Mouse (Mus musculus) lung, postnatal 0 days (tissue): Measurements from ENCODE around the gene Calhm2. TPM values are rescaled to one million over a fixed set of nuclear protein-coding genes. Genes with fewer than 3 reads are reported as not detected.

Experiments
- ATAC-seq: fragments of 200-750 bp; cut with Nextera tagmentation; 2 replicates; pipeline ENCODE4 v1.8.0; 2017; ENCODE audit warnings: moderate library complexity
- DNase-seq: peaks from one replicate; pipeline ENCODE4 v3.0.0-alpha.2; 2016; ENCODE audit warnings: low spot score
- H3K27ac ChIP-seq: fragments of 300-500 bp; sonication (generic); 2 replicates; pipeline ENCODE4 v1.5.1; 2014; ENCODE audit warnings: antibody characterized with exemption, mild to moderate bottlenecking, low read length, mixed read lengths
- H3K27me3 ChIP-seq: fragments of 300-500 bp; sonication (generic); replicated peaks from 2 replicates; pipeline ENCODE4 v1.6.1; 2014; ENCODE audit warnings: low read length, mixed read lengths; ENCODE audit not compliant: insufficient read depth
- H3K36me3 ChIP-seq: fragments of 300-500 bp; sonication (generic); 2 replicates; pipeline ENCODE4 v1.6.1; 2014; ENCODE audit warnings: low read length, mixed read lengths; ENCODE audit not compliant: insufficient read depth
- H3K4me1 ChIP-seq: fragments of 300-500 bp; sonication (generic); 2 replicates; pipeline ENCODE4 v1.6.1; 2014; ENCODE audit warnings: antibody characterized with exemption, low read depth, low read length, mixed read lengths; ENCODE audit not compliant: insufficient read depth
- H3K4me2 ChIP-seq: fragments of 300-500 bp; sonication (generic); replicated peaks from 2 replicates; pipeline ENCODE4 v1.6.1; 2014; ENCODE audit warnings: low read depth, mild to moderate bottlenecking, low read length, moderate library complexity, mixed read lengths
- H3K4me3 ChIP-seq: fragments of 300-500 bp; sonication (generic); 2 replicates; pipeline ENCODE4 v1.5.1; 2014; ENCODE audit warnings: low read depth, low read length
- H3K9ac ChIP-seq: fragments of 300-500 bp; sonication (generic); replicated peaks from 2 replicates; pipeline ENCODE4 v1.6.1; 2014; ENCODE audit warnings: low read depth, mild to moderate bottlenecking
- H3K9me3 ChIP-seq: fragments of 300-500 bp; sonication (generic); 2 replicates; pipeline ENCODE4 v1.6.1; 2016; ENCODE audit warnings: low read length, mixed read lengths
- CTCF ChIP-seq: IDR thresholded peaks from 2 replicates; pipeline ENCODE4 v1.5.1; 2016; ENCODE audit warnings: antibody characterized with exemption, mild to moderate bottlenecking
- EP300 ChIP-seq: IDR thresholded peaks from 2 replicates; pipeline ENCODE4 v1.6.1; 2016; ENCODE audit warnings: antibody characterized with exemption, mild to moderate bottlenecking, control low read depth
- WGBS: fragments of 180-500 bp; shearing (Covaris S2); extraction: QIAGEN DNeasy Blood & Tissue Kit; methylation state at CpG from one replicate; pipeline ENCODE4 v1.1.7; 2014; 5-methylcytosine and 5-hydroxymethylcytosine counted together
- polyA plus RNA-seq: library from polyadenylated mRNA; unstranded; fragments of >200 nt; fragmentation: Nextera tagmentation; extraction: Ambion mirVana; gene quantifications from 2 replicates; pipeline ENCODE4 v1.2.1, GENCODE M21; 2015

Calhm2 gene
- polyA plus RNA-seq, result 7.6 and 8.1 TPM in 2 replicates

DNA sequence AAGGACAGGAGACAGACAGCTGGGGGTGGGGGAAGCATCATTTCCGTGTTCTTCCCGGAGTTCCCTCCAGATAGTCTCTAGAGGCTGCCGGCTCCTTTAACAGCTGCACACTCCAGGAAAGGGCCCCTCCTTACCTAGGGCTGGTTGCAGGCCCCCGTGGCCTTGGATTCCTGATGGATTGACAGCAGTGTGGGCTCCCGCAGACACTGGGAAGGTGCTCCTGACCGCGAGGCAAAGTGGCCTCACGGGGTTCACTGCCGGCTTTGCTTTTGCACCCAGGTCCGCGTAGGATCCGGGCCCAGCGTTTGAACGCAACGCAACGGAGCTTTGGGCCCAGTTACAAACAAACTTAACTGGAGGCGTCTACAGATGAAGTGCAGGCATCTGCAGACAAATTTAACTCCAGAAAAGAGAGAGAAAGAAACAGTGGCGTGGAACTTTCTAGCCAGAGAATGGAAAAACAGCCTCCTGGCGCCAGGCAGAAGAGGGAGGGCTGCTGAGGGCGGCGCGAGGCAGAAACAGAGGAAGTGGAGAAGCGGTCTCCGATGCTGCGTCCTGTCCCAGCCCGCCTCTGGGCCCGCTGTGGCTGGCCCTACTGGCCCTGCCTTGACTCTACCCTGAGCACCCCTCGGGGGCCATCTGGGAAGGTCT, at the start of gene Calhm2:
Gene Calhm2, minus strand, starts transcription at position 524 of the 651 bp plus-strand sequence.
- no peaks in the 10 kb centered on the region for H3K36me3 ChIP-seq
- ATAC-seq, result peak; percentile 84
- peak within 1 kb of the TSS; percentile 78 for H3K27ac ChIP-seq
- H3K4me2 ChIP-seq, result peak within 1 kb of the TSS; percentile 63
- H3K9me3 ChIP-seq, result no peaks in the 10 kb centered on the region
- H3K4me1 ChIP-seq, result peaks cover 17% of the 10 kb centered on the region; the same call in 1 of the 2 replicates
- peak within 1 kb of the TSS; percentile 48 for H3K4me3 ChIP-seq
- DNase-seq, result peak; percentile 82
- peak within 1 kb of the TSS; percentile 41; the same call in 1 of the 2 replicates for H3K9ac ChIP-seq
- 1% methylated on average over 28 of the region's 28 CpGs for WGBS
- no peaks in the 10 kb centered on the region for H3K27me3 ChIP-seq
- TF ChIP-seq EP300 (0 out of 2 replicates have a peak, but pooled peaks have one; percentile 20), CTCF (no peak)

DNA sequence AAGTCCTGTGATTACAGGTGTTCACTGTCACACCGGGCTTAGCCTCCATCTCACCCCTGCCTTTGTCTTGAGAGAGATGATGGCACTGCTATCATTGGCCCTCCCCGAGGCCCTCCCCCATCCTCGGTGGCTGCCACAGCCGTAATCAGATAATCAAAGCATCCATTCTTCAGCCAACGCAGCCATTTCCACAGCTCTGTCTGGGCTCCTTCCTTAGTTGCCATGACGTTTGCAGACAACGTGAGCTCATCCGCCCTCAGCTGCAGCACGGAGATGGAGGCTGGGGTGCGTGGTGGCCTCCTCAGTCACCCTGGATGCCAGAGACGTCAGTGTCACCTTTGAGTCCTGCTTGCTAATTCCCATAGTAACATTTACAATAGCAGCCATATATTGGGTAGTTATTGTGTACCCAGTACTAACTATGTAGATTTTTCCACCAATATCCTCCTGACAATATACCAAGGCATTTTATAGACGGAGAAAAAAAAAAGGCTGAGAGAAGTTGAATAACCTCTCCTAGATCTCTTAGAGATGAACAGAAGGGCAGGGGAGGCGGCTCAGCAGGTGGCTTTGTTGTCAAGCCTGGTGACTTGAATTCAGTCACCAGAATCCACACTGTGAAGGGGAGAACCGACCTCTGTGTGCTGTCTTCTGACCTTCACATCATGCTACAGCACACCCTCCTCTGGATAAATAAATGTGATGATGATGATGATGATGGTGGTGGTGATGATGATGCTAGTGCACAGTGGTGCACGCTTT, 48.6 kb upstream of the Calhm2 start:
- no peaks in the 10 kb centered on the region for H3K27me3 ChIP-seq
- H3K9ac ChIP-seq, result no peak overlapping the region
- ATAC-seq (no peak), DNase-seq (no peak)
- no peak overlapping the region for H3K4me3 ChIP-seq
- H3K36me3 ChIP-seq, result no peaks in the 10 kb centered on the region
- TF ChIP-seq CTCF (no peak), EP300 (no peak)
- no peaks in the 10 kb centered on the region for H3K9me3 ChIP-seq
- WGBS, result 35% methylated on average over 15 of the region's 15 CpGs
- no peak overlapping the region for H3K27ac ChIP-seq
- H3K4me2 ChIP-seq, result no peak overlapping the region
- H3K4me1 ChIP-seq, result no peaks in the 10 kb centered on the region

DNA sequence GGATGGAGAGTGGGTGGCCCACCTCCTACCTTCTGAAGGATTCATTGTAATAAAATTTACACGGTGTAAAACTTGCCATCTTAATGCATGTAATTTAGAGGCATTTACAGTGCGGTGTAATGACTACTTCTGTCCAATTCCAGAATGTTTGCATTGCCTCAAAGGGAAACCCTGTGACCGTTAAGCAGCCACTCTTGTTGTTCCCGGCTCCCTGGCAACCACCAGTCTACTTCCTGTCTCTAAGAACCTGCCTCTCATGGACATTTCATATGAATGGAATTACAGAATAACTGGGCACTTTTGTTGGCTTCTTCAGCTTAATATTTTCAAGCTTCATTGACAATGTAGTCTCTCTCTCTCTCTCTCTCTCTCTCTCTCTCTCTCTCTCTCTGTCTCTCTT, 46.6 kb upstream of the Calhm2 start:
- ATAC-seq (peak; percentile 55; the same call in 1 of the 2 replicates), DNase-seq (peak; percentile 70)
- Histone ChIP-seq H3K9ac (no peak overlapping the region), H3K4me2 (no peak overlapping the region), H3K27me3 (peaks cover 9% of the 10 kb centered on the region), H3K4me3 (no peak overlapping the region), H3K36me3 (no peaks in the 10 kb centered on the region), H3K9me3 (no peaks in the 10 kb centered on the region), H3K27ac (no peak overlapping the region), H3K4me1 (no peaks in the 10 kb centered on the region)
- TF ChIP-seq CTCF (no peak), EP300 (no peak)
- 44% methylated on average over 4 of the region's 4 CpGs for WGBS

DNA sequence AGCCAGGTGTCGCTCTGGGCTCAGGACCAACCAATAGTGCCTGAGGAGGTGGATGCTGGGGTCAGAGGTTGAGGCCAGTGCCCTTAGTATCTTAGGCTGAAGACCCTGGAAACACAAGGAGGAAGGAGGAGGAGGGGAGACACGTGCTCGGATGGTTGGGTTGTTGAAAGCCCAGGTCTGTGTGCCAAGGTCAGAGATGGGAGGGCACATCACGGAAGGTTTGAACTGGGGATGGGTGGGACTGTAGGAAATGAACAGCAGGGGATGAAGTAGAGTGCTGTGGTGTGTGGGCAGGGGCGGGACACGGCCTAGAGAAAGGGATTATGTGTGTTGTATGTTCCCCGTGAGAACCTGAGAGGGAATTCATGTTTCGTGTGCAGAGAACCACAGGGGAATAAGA, 46.1 kb upstream of the Calhm2 start:
- Histone ChIP-seq H3K4me1 (peaks cover 4% of the 10 kb centered on the region; the same call in 1 of the 2 replicates), H3K36me3 (no peaks in the 10 kb centered on the region), H3K27me3 (peaks cover 15% of the 10 kb centered on the region), H3K9me3 (no peaks in the 10 kb centered on the region), H3K27ac (no peak overlapping the region), H3K4me2 (no peak overlapping the region), H3K4me3 (no peak overlapping the region), H3K9ac (no peak overlapping the region)
- DNase-seq (no peak), ATAC-seq (no peak)
- 54% methylated on average over 8 of the region's 8 CpGs for WGBS
- TF ChIP-seq EP300 (no peak), CTCF (no peak)

GRCm38 (mm10) chr19:47180011-47180410, 41.9 kb upstream of the Calhm2 start:
- TF ChIP-seq EP300 (no peak), CTCF (no peak)
- Histone ChIP-seq H3K4me1 (peaks cover 10% of the 10 kb centered on the region; the same call in 1 of the 2 replicates), H3K4me3 (peak overlapping the region; percentile 59; the same call in 1 of the 2 replicates), H3K9ac (no peak overlapping the region), H3K27me3 (peaks cover 34% of the 10 kb centered on the region), H3K27ac (no peak overlapping the region), H3K9me3 (no peaks in the 10 kb centered on the region), H3K4me2 (0 out of 2 replicates have a peak overlapping the region, but pooled peaks have one; percentile 99), H3K36me3 (no peaks in the 10 kb centered on the region)
- ATAC-seq (no peak), DNase-seq (no peak)
- WGBS, result 22% methylated on average over 8 of the region's 8 CpGs

GRCm38 (mm10) chr19:47179272-47179809, 41.2 kb upstream of the Calhm2 start:
- Histone ChIP-seq H3K36me3 (no peaks in the 10 kb centered on the region), H3K27me3 (peaks cover 34% of the 10 kb centered on the region), H3K4me3 (peak overlapping the region; percentile 59), H3K27ac (no peak overlapping the region), H3K9ac (no peak overlapping the region), H3K4me1 (peaks cover 10% of the 10 kb centered on the region; the same call in 1 of the 2 replicates), H3K4me2 (peak overlapping the region; percentile 99), H3K9me3 (no peaks in the 10 kb centered on the region)
- 2% methylated on average over 30 of the region's 42 CpGs for WGBS
- TF ChIP-seq EP300 (no peak), CTCF (no peak)
- DNase-seq, result no peak
- peak; percentile 23 for ATAC-seq
